Mouse (Mus musculus): ENCODE results near the gene Rubcn. TPM values are rescaled to one million over a fixed set of nuclear protein-coding genes. Genes with fewer than 3 reads are reported as not detected.

The Rubcn gene
- total and polyA plus RNA-seq, 3 experiments = 27.7 to 40.4 (median 28.0) TPM

GRCm38 (mm10) chr16:32849042-32849830 lies 28.3 kb downstream of the Rubcn start:
- dilution Hi-C loops (cut with MboI; ENCODE audit: extremely low pct_ligation_motif_present, extremely low pct_unique_long_range_greater_than_20kb, low sequenced_read_pairs) (no loop called here), in situ Hi-C loops (cut with MboI; ENCODE audit: low pct_ligation_motif_present, low pct_unique_long_range_greater_than_20kb, low sequenced_read_pairs) (no loop called here)
- H3K4me3 ChIP-seq (replicated peaks in 1 of 3; ENCODE audit: low read depth in 2 of 3, low read length in 2 of 3, poor library complexity in 1 of 3) = no peak overlapping the region
- DNase-seq (ENCODE audit: extremely low read depth) = no peak
- H3K27me3 ChIP-seq (replicated peaks) = no peaks in the 10 kb centered on the region
- no peak overlapping the region for H3K9ac ChIP-seq (ENCODE audit: insufficient read depth, low read depth)
- peaks cover 24 to 75% of the 10 kb centered on the region in 2 experiments for H3K36me3 ChIP-seq (replicated peaks in 1 of 2; ENCODE audit: control insufficient read depth in 1 of 2, insufficient read depth in 1 of 2, low read length in 1 of 2)
- H3K79me2 ChIP-seq (replicated peaks; ENCODE audit: control insufficient read depth, extremely low read depth, insufficient read depth, poor library complexity, severe bottlenecking) = no peaks in the 10 kb centered on the region
- no peak overlapping the region for H3K4me2 ChIP-seq (ENCODE audit: insufficient read depth, low read depth, poor library complexity, severe bottlenecking)
- no peak overlapping the region for H3K27ac ChIP-seq (ENCODE audit: insufficient read depth, low read depth)
- peaks cover 2 to 8% of the 10 kb centered on the region in 2 experiments; a peak in 2 of 4 replicates for H3K4me1 ChIP-seq (ENCODE audit: control insufficient read depth in 1 of 2, insufficient read depth in 2 of 2)
- TF ChIP-seq MAFK (IDR thresholded peaks at IDR 0.05; ENCODE audit: insufficient replicate concordance, low read length) (no peak), MEF2A (IDR thresholded peaks at IDR 0.05; ENCODE audit: borderline replicate concordance, low read depth, low read length) (no peak), USF2 (conservative IDR thresholded peaks at IDR 0.05; ENCODE audit: low read depth, low read length) (no peak), RAD21 (IDR thresholded peaks at IDR 0.05; ENCODE audit: low read depth, low read length) (no peak), MAZ (IDR thresholded peaks at IDR 0.05; ENCODE audit: low read depth, low read length) (no peak), TBP (conservative IDR thresholded peaks at IDR 0.05; ENCODE audit: low read depth, low read length) (no peak), ELF1 (IDR thresholded peaks at IDR 0.05; ENCODE audit: low read depth, low read length) (no peak), USF1 (IDR thresholded peaks at IDR 0.05; ENCODE audit: low read depth, low read length) (no peak), SMC3 (IDR thresholded peaks at IDR 0.05; ENCODE audit: low read depth, low read length) (no peak), BHLHE40 (IDR thresholded peaks at IDR 0.05; ENCODE audit: low read depth, low read length) (no peak)
- H3K9me3 ChIP-seq (replicated peaks; ENCODE audit: low read length) = no peaks in the 10 kb centered on the region

- no peak overlapping the region for H3K9ac ChIP-seq (ENCODE audit: insufficient read depth, low read depth)
- dilution Hi-C loops (cut with MboI; ENCODE audit: extremely low pct_ligation_motif_present, extremely low pct_unique_long_range_greater_than_20kb, low sequenced_read_pairs) (no loop called here), in situ Hi-C loops (cut with MboI; ENCODE audit: low pct_ligation_motif_present, low pct_unique_long_range_greater_than_20kb, low sequenced_read_pairs) (no loop called here)
- H3K79me2 ChIP-seq (replicated peaks; ENCODE audit: control insufficient read depth, extremely low read depth, insufficient read depth, poor library complexity, severe bottlenecking) = no peaks in the 10 kb centered on the region
- peaks cover 31 to 83% of the 10 kb centered on the region in 2 experiments for H3K36me3 ChIP-seq (replicated peaks in 1 of 2; ENCODE audit: control insufficient read depth in 1 of 2, insufficient read depth in 1 of 2, low read length in 1 of 2)
- DNase-seq (ENCODE audit: extremely low read depth) = no peak
- H3K4me2 ChIP-seq (ENCODE audit: insufficient read depth, low read depth, poor library complexity, severe bottlenecking) = no peak overlapping the region
- H3K4me1 ChIP-seq (ENCODE audit: control insufficient read depth in 1 of 2, insufficient read depth in 2 of 2) = no peaks in the 10 kb centered on the region
- no peaks in the 10 kb centered on the region for H3K9me3 ChIP-seq (replicated peaks; ENCODE audit: low read length)
- H3K27ac ChIP-seq (ENCODE audit: insufficient read depth, low read depth) = no peak overlapping the region
- H3K27me3 ChIP-seq (replicated peaks) = no peaks in the 10 kb centered on the region
- TF ChIP-seq USF1 (IDR thresholded peaks at IDR 0.05; ENCODE audit: low read depth, low read length) (no peak), CHD2 (IDR thresholded peaks at IDR 0.05; ENCODE audit: low read length) (no peak), POLR2AphosphoS2 (IDR thresholded peaks at IDR 0.05; ENCODE audit: low read depth, low read length) (no peak), MAX (IDR thresholded peaks at IDR 0.05; ENCODE audit: low read length) (no peak), ELF1 (IDR thresholded peaks at IDR 0.05; ENCODE audit: low read depth, low read length) (no peak), MEF2A (IDR thresholded peaks at IDR 0.05; ENCODE audit: borderline replicate concordance, low read depth, low read length) (no peak), RAD21 (IDR thresholded peaks at IDR 0.05; ENCODE audit: low read depth, low read length) (no peak), SIN3A (IDR thresholded peaks at IDR 0.05; ENCODE audit: low read length) (no peak), SMC3 (IDR thresholded peaks at IDR 0.05; ENCODE audit: low read depth, low read length) (no peak), MAZ (IDR thresholded peaks at IDR 0.05; ENCODE audit: low read depth, low read length) (no peak), ZMIZ1 (IDR thresholded peaks at IDR 0.05; ENCODE audit: low read depth, low read length) (no peak), USF2 (conservative IDR thresholded peaks at IDR 0.05; ENCODE audit: low read depth, low read length) (no peak)
- no peak overlapping the region for H3K4me3 ChIP-seq (replicated peaks in 1 of 3; ENCODE audit: low read depth in 2 of 3, low read length in 2 of 3, poor library complexity in 1 of 3)
These were observed 30.5 kb downstream of the Rubcn start for GRCm38 (mm10) chr16:32847103-32847502.
